Mouse (Mus musculus): ENCODE measurements around the gene Polr2e.

- no peak for TF ChIP-seq CTCF (IDR thresholded peaks at IDR 0.05; ENCODE audit: low read depth)
- no peak for TF ChIP-seq EP300 (IDR thresholded peaks at IDR 0.05; ENCODE audit: low read depth)
These were observed 16.9 kb upstream of the Polr2e start for GRCm38 (mm10) chr10:80056506-80056905.

Measured in heart, postnatal 0 days (tissue).